Mouse (Mus musculus) hindlimb bud, embryonic 11.5 days (tissue): ENCODE measurements around the gene Rpl9-ps6.
"Not testable (repeated sequence)": the region's sequence is repeated elsewhere in the genome, so short reads cannot be mapped to it uniquely, and the experiment has no call there.

Experiments
- DNase-seq: peaks from one replicate; pipeline ENCODE4 v3.0.0-alpha.2; 2012; ENCODE audit warnings: low read depth, low spot score; ENCODE audit errors: extremely low spot score

Rpl9-ps6 gene

DNA sequence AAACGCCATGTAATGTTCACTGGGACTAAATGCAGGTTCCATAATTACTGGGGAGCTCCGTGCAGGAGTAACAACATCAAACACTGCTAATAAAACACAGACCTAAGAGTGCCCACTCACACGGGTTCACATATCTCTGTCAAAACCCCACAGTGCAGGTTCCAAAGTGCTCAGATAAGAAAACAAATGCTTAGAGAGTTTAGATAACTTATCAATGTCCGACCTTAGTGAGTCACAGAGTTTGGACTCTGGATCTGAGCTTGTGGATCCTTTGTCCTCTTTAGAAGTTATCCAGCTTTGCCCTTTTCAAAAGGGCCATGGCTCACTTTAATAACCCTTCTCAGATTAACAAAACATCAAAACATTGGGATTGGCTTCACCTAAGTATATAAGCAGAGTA lies 15.1 kb upstream of the Rpl9-ps6 start:
- no peak for DNase-seq

DNA sequence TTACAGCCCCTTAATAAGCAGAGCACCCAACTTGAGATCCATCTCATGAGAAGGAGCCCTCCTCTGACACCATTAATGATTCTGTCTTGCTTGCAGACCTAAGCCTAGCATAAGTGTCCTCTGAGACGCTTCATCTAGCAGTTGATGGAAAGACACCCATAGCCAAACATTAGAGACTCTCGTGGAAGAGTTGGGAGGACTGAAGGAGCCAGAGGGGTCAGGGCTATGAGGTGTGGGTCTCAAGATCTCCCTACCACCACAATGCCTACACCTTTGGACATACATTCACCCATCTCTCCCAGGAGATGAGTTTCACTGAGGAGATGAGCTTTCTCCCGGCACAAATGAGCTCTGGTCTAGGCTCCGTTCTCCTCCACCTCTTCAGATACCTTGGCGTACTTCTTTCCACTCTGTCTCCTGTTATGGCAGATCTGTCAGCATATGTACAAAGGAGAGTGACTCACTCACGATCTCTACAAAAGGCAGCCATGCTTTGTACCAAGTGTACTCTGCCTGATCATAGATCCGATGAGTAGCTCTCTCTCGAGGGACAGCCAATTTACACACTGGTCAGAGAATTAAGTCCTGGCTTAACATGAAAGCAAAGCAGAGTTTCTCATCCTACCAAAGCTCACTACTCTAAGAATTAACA lies 14.5 kb upstream of the Rpl9-ps6 start:
- DNase-seq: no peak

DNA sequence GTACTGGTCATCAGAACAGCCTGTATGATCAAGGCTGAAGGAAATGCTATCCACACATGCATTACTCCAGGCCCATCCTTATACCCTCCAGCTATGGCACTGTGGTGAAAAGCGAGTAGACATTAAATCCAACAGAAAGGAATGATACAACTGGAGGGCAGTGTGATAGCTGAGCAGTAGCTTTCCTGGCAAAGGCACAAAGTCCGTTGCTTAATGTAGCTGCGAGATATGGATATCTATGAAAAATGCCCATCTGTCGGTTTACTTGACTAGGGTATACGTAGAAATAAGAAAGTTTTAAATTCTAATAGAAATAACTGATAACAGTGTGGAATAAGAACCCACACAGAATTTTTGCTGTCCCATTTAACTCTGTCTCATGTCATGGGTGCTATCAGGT lies 13.9 kb upstream of the Rpl9-ps6 start:
- no peak for DNase-seq

DNA sequence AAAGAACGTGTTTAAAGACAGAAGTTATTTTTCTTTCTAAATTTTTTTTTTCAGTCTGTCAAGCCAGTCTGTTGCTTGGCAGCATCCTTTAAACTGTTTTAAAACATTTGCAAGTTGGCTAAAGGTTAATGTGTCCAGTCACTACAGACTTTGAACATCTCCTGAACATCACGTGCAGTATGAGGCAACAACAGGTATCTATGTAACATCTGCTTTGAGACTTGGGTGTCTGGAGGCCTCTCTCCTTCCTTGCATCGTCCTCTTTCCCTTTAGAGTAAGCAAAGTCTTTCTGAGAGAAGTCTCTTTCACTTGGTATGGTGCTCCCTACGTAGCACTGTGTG lies 10.3 kb upstream of the Rpl9-ps6 start:
- DNase-seq: no peak

DNA sequence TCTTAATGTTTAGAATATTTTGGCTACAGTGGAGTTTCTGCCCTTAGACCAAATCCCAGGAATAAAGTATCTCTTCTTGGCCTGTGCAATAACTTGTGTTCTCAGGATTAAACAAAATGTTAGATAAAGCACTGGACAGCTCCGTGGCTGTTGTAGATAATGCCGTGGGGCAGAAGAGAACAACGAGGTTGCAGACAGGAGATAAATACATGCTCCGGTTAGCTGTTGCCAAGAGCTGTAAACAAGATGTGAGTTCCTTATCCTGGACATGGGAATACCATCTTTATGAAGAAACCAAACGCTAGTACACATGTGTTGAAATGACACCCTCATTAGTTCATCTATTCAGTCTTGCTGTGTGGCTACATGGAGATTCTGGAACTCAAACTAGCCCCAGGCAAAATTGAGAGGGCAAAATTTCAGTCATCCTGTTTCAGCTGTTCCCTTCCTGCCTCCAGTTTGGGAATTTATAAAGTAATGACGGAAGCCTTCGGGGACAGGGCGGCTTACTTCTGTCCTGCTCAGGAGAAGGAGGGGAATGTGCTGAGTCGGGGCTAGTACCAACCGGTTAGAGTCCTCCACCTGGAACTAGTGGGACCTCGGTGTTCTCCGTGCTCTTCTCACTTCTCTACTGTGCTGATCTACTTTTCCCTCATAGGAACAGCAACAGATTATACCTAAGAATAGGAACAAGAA lies 9.8 kb upstream of the Rpl9-ps6 start:
- DNase-seq: no peak

DNA sequence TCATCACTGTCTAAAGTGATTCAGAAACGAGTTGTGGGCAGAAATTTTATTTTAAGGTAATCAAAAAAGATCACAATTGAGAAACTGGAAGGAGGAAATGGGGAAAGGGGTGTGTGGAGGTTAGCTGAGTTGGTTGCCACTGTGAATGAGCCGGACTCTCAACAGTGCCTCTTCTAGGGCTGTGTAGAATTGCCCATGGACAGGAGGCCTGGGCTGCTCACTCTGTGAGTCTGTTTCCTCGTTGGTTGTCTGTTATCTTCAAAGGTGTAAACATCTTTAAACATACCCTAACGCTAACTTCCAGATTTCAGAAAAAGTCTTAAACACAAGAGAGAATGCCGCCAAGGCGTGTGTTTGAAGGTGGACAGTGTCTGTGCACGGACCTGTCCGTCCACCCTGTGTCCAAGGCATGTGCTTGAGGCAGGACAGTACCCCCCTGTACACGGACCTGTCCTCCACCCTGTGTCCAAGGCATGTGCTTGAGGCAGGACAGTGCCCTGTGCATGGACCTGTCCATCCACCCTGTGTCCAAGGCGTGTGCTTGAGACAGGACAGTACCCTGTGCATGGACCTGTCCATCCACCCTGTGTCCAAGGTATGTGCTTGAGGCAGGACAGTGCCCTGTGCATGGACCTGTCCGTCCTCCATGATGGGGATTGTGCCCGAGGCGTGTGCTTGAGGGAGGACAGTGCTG lies 4.3 kb upstream of the Rpl9-ps6 start:
- no peak for DNase-seq

DNA sequence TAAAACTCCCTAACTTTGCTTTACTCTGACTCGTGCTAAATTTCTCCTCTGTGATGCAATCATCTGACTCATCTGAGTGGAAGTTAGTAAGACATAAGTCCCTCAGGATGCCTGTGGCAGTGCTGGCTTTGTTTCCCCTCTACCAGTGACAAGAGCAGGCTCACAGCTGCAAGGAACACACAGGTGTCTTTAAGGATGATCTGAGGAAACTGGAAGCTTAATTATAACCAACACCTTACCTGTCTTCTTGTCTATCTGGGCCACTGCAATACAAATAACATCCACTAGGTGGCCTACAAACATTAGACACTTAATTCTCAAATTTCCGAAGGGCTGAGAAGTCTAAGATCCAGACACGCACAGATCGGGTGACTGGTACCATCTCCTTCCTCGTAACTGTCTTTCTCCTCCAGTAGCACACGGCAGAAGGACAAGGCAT lies 3.7 kb upstream of the Rpl9-ps6 start:
- DNase-seq: peak; percentile 61

DNA sequence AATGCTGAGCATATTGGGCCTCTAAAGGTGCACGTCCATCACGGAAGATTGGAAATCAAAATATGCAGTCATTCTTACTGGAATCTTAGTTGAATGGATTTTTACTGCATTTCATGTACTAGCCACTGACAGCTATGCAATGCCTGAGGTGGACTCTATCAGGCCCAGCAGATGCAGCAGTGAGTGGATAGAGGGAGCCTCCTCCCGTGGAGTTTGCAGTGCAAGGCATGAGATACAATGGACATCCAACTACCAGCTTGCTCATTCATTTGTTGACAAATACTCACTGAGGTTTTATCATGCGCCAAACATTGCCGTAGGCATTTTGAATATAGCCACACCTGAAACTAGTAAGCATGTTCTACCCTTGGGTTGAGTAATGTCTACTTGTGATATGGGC lies 947 bp upstream of the Rpl9-ps6 start:
- DNase-seq: no peak

DNA sequence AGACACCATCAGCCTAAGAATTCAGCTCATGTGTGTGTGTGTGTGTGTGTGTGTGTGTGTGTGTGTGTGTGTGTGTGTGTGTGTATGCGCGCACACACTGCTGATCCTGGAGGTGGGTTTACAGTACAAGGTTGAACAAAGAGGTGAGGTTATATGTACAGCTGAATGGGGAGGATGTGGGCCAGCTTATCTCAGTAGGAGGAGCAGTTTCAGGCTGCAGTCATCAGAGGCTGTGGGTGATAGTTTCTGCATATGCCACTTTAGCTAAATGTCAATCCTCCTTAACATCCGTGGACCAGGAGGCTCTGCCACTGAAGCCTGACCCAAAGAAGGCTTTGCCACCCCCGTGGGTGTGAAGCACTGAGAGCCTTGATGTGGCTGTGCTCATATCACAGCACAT lies 1.1 kb downstream of the Rpl9-ps6 start:
- no peak for DNase-seq

DNA sequence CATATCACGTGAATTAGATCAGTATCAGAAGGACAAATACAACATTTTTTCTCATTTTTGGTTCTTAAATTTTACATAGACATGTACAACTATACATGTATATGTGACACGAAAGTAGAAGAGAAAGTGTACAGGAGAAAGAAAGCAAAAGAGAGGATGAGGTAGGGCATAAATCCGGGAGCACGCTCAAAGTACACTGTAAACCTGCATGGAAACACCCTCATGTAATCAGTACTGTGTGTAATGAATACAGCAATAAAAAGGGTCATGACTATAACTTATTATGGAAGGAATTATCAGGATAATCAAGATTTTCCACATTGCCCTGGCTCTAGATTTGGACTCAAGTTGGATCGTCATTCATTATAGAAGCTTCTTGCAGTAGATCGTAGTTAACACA lies 3.3 kb downstream of the Rpl9-ps6 start:
- DNase-seq: no peak

DNA sequence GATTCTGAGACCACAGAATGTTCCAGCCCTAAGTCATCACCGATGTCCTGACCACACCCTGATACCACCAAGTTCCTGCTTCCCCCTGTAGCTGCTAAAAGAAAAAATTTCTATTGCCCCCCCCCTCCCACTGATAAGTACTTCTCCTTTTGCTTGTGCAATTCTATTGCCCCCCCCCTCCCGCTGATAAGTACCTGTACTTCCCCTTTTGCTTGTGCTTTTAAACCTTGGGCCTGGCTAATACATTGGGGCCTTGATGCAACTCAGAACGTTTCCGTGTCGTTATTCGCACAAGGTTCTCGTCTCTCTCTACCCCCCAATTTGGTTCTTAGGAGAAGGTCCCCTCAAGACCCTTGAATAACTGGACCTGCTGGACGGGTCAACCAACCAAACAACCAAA lies 8.7 kb downstream of the Rpl9-ps6 start:
- DNase-seq: not testable (repeated sequence)

DNA sequence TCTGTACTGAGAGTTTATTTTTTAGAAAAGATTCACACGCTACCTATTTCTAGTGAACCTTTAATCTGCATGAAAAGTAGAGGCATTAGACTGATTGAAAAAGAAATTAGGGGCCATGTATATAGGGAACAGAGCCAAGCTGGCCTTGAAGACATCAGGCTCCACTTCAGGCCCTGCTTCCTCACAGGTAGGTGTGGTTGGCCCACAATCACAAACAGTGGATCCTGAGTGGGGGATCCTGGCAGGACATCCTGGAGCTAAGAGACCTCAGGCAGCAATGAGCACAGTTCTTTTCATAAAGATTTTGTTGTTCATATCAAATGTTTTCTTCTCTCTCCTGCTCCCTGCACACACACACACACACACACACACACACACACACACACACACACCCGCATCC lies 9.6 kb downstream of the Rpl9-ps6 start:
- DNase-seq: no peak

DNA sequence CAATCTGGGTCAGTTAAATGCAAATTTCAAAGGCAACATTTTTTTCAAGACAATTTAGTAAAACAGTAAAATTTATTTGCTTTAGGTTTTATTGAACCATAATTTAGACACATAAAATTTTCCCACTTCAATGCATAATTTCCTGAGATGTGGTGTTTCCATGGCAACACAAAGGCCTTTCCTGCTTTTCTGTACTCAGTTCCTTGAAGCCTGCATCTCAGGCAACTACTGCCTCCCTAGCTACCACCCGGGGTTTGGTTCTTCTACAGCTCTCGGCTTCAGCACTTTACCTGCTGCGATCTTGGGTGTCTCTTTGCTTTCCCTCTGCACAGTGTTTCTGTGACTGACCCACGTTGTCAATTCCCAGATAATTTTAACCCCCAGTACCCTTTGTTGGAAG lies 14.1 kb downstream of the Rpl9-ps6 start:
- no peak for DNase-seq

DNA sequence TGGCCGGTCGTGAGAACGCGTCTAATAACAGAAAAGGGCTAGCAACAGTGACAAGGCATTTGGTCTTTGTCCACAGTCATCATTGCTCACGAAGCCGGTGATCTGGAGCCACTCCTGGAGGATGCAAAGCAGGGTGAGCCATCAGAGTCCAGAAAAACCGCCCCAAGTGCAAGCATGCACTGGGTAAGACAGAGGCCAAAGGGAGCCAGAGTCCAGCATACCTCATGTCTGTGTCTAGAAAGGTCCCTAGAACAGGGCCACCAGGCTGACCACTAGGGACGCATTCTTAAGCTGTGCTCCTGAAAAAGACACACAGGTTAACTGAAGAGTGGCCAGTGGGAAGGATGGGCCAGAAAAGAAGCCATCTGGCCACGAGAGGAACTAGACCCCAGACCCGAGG lies 17.4 kb downstream of the Rpl9-ps6 start:
- no peak for DNase-seq

DNA sequence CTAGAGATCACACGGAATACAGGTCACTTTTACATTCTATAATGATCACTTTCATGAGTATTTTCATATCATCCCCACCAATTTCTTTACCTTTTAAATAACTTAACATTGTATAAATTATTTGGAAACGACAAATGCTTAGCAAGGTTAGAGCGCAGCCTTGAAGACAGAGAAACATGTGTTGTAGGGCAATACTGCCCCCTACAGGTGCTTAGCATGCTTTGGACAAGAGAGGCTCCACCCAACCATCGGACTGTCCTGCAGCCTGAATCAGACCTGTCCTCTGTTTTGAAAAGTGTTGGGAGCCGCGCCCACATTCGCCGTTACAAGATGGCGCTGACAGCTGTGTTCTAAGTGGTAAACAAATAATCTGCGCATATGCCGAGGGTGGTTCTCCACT lies 24.8 kb downstream of the Rpl9-ps6 start:
- DNase-seq: no peak

DNA sequence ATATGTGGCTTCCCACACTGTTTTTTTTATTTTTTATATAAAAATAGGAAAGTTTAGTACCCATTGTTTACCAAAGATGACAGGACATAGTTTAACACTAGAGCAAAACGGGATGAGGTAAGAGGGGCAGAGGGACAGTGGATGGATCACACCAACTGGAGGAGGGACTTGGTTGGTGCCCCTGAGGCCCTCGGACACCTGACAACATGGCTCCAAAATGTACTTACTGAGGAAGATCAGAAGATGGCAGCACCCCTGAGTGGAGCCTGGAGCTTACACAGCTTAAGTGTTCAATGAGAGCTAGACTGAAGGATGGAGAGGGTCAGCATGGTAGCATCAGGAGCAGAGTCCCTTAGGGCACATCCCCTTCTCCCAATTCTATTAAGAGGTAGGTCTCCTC lies 27.0 kb downstream of the Rpl9-ps6 start:
- DNase-seq: no peak

DNA sequence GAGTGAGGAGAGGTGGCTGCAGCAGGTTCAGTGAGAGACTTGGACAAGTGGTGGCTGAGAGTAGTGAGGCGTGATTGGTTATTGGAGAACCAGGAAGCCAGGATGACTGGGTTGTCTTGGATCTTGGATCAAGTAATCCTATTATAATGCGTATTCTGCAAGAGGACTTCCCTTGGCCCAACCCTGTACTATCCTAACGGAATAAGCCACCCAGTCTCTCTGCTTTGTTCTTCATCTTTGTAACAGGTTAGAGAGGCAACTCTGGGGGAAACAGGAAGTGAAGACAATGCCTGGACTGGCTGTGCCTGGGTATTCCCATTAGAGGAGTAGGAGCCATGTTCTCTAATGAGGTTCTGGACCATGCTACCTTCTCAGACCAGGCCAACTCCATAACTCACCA lies 40.5 kb downstream of the Rpl9-ps6 start:
- DNase-seq: no peak

DNA sequence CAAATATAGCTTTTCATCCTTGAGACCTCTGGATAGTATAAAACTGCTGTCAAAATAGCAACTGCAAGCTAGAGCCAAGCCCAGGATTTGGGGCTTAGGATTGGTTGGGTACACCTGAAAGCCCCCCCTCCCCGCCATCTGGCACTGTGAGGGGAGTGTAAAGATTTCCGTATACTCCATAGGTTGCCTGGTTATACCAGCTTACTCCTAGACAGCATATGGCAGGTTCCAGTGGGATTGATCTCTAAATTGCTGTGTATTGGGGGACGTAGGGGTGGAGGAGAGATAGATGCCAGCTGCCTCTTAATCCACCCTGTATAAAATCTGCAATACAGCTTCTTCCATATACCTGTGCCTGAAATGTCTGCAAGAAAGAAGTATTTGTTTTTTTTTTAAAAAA lies 41.7 kb downstream of the Rpl9-ps6 start:
- DNase-seq: no peak

DNA sequence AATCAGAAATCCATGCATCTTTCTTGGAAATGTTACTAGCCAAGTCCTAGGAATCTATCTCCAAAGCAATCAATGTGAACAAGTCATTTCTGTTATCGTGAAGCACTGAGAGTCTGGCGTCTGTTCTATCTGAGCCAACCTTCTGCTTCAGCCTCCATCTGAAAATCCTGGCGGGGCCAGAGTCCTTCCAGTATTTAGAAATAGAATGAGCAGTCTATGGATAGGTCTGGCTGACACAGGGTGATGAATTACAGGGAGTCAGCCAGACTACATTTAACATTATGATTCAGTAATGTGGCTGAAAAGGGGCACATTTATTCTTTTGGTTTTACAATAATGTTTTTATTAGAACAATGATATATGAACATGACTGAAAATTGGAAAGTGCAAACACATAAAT lies 47.3 kb downstream of the Rpl9-ps6 start:
- DNase-seq: no peak

DNA sequence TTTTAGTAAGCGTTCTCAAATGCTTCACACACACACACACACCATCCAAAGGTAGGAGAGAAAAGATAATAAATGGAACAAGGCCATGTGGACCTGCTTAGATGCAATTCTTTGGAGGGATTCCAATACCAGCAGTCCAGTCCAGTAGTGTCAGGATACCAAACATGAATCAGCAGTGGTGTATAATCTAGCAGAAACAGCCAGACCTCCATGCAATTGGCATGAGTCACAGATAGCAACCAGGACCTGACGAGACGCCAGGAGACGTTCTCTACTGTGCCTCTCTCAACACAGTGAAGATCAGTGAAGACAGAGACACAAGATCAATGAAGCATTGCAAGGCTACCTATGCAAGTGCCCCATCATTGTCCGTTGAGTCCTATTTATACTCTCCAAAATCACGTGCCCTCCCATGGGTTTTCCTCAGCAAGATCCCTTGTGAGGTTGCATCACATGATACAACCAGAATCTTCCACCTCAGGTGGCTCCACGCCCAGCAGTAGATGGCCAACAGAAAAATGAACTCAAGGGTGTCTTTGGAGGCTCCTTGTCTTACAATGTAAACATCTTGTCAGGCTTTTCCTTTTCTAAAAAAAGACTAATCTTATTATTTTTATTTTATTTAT lies 49.6 kb downstream of the Rpl9-ps6 start:
- no peak for DNase-seq
